Mouse (Mus musculus) NIH3T3 (cell line): ENCODE results near the gene Tbl1x.
A peak's percentile ranks its signal among the peaks of the same experiment; 100 is the strongest.

Experiments used
- DNase-seq: peaks from one replicate; pipeline ENCODE4 v3.0.0-alpha.2; 2012; ENCODE audit warnings: low read depth

Gene Tbl1x

DNA sequence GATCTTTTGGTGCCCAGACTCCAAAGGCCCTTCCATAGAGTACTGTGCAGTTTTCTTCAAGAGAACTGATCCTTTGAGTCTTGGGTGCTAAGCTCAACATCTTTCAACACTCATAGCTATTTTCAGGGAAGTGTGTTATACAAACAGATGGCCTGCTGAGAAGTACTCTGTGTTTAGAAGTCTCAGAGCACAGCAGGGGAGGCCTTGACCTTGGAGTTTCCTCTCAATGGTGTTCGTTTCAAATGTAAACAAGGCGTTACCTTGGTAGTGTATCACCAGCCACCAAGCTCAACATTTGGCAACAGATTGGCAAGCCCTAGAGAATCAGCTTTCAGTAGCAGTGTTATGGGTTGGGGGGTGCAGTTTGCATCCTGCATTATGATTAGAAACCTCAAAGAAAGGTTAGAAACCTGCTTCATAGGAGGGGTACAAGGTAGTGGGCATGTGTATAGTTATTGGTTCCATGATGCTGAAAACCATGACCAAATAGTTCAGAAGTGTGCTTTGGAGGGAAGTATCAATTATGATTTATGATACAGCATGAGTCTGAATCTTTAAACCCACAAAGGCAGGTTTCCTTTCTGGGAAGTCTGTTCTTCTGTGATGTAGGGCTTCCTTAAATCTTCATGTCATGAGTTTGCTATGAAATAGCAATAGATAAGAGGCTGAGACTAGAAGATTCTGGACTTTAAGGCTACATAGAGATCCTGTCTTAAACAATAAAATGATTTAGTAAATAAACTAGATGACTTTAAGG is 98.3 kb downstream of the Tbl1x start:
- DNase-seq = no peak

DNA sequence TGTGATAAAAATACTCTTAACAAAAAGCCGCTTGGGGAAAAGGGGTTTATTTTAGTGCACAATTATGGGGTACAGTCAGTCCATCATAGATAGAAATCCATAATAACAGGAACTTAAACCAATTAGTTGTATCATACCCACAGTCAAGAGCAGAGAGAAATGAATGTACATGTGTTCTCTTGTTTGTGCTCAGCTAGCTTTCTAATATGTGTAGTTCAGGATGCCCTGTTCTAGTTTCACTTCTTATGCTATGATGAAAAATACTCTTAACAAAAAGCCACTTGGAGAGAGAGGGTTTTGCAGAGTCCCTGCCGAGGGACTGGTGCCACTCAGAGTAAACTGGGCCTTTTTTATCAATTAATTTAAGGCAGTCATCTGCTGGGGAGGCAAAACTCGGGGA is 101.1 kb downstream of the Tbl1x start:
- DNase-seq = no peak

DNA sequence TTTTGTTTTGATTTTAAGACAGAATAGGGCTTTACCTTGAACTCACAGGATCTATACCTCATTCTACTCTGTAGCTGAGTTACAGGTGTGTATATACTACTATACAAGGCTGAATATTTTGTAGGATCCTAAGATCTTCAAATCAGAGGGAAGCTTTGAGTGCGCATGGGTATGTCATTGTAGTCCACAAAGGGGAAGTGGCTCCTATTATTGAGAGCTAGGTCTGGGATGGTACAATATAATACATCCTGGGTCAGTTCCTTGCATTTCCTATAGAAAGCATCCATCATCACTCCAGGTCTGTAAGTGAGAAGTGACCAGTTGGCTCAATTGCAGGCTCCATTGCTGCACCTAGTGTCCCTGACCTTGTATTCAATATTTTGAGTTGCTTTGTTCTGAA is 102.2 kb downstream of the Tbl1x start:
- DNase-seq = no peak

DNA sequence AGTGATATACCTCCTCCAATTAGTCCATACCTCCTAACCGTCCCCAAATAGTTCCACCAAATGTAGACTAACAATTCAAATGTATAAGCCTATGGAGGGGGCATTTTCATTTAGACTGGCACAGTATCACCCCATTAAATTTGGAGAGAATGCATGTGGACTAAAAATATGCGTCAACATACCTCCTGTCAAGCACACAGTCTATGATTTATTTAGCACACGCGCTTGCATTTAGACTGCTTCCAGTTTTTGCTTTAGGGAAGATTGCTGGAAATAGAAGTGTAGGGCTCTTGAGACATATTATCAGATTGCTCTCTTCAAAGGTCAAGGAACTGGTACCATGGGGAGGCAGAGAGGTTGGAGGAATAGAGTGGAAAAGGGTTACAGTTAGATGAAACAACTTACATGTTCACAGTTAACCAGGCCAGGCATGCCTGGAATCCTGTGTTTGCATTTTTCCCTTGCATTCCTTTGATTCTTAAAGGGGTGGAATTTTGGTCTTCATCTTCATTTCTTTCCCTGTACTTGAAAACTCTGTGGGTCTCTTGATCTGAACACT is 105.0 kb downstream of the Tbl1x start:
- peak; percentile 24 for DNase-seq

DNA sequence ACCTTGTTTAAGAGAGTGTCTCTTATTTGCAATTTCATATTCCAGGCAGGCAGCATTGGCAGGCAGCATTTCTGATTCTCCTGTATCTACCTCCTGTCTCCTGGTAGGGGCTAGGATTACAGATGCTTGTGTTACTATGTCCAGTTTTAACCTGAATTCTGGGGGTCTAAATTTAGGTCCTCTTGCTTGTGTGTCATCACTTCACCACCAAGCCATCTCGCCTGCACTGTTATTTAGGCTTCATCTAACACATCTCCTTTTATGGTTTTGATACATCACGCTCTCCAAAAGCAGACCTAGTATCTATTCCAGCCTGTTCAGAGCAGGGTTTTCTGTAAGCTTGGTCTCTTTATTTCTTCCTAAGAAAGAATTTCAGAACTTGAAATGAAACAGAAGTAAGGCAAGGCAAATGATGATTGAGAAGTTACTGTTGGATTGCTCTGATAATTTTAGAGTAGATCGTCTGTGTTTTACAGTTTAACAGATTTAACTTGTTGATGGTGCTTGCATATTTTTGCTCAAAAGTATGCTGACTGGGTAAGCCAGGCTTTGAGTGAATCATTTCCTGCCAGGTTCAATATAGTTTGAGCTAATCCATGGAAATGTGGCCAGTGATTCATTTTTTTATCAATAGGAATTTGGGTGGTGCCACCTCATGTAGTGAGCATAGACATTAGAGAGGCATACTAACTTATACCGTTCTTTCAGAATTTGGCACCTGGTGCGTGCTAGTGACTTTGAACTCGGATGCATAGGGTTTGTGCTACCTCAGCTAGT is 106.7 kb downstream of the Tbl1x start:
- peak; percentile 56 for DNase-seq

DNA sequence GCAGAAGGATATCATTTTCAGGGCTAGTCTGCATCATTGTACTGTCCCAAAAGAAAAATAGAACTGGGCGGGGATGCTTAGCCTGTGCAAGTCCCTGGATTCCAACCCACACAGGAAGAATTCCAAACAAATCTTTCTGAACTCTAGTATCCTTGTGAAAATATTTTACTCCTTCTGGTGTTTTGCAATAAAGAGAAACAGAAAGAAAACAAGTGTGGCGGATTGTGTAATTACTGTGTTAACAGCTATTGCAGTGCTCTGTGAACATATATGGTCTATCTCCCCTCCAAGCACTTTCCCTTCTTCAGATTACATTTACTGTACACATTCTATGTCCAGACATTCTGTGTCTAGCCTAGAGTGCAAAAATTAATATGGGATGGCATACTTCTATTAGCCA is 119.6 kb downstream of the Tbl1x start:
- peak; percentile 27 for DNase-seq

DNA sequence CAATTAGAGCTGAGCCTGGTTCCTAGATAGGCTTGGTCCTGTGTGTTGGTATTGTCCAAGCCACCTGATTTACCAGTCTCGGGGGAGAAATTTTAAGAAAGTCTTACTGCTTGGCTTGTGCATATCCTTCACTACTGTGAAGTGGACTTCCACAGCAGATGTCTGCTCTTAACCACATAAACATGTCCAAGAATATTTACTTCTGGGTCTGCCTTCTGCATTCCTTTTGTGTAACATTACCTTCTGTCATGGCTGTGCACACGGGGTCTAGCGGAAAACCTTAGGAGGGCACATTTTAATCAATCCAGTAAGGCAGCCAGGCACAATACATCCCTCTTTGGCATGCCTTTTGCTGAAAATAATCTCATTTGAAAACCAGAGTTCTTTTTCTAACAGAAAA is 125.7 kb downstream of the Tbl1x start:
- DNase-seq = no peak

DNA sequence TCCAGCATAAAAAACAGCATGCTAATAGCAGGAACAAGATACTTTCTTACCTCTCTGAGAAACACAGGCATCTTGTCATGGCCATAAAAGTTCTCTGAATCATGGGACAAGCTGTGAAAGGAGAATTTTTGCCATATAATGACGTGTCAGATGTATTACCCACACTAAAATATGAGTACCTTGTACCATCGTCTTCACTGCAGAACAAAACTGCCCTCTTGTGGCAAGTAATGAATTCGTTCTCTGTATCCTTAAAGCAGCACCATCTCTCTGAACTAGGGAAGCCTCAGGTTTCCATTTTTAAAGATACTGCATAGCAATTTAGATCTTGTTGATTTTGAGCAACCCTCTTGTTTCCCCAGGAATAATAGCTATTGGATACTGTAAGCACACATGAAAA is 127.3 kb downstream of the Tbl1x start:
- peak; percentile 76 for DNase-seq

DNA sequence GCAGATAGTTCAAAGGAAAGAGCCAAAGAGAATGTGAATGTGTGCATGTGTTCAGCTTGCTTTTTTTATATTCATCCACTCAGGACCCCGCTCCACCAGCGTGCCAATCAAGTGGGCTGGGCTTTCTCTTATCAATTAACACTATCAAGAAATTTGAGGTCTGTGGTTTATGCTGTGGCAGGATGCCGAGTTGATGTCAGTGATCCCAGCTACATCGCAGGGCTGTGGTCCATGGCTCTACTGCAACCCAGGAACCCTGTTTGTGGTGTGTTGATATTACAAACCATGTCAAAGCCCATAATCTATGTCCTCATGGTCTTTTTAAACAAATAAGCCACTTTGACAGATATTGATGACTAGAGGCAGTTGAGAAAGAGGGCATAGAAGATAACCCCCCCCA is 129.5 kb downstream of the Tbl1x start:
- no peak for DNase-seq

DNA sequence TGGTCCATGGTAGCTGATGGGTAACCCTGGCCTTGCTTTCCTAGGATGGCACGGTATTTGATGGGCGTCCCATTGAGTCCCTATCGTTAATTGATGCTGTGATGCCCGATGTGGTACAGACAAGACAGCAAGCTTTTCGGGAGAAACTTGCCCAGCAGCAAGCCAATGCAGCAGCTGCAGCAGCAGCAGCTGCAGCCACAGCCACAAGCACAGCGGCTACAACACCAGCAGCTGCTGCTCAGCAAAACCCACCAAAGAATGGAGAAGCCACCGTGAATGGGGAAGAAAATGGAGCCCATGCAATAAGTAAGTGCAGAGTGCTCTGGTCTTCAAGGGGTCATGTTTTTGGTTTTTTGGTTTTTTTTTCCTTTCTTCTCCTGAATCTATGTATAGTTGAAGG is 135.4 kb downstream of the Tbl1x start:
- DNase-seq = no peak

DNA sequence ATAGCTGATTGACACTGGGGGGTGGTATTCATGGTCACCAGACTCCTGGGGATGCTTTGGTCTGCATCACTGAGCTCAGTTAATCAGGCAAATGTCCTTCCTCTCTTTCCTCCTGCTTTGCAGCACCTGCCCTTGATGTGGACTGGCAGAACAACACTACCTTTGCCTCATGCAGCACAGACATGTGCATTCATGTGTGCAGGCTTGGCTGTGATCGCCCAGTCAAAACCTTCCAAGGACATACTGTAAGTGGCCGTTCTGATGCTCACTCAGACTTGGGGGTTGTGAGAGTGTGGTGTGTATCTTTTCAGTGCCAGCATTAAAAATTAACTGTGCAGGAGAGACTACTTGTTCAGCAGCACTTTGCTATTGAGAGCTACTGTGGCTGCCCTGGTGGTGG is 139.4 kb downstream of the Tbl1x start:
- DNase-seq = no peak

DNA sequence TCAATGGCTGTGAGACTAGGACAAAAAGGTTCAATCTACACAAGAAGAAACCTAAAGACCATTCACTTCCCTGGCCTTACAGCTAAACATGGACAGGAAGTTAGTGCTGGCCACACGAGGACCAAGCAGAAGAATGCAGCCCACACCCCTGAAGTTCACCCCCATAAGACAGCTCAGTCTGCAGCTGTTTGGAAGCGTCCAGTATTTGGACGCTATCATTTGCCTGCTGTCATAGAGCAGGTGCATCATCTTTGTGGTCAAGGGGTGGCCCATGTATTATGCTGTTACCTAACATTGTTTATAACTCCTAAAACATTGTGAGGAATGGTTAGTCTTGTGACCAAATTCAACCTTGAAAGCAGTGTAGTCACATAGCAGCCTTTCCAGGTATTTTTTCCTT is 151.2 kb downstream of the Tbl1x start:
- DNase-seq = no peak

DNA sequence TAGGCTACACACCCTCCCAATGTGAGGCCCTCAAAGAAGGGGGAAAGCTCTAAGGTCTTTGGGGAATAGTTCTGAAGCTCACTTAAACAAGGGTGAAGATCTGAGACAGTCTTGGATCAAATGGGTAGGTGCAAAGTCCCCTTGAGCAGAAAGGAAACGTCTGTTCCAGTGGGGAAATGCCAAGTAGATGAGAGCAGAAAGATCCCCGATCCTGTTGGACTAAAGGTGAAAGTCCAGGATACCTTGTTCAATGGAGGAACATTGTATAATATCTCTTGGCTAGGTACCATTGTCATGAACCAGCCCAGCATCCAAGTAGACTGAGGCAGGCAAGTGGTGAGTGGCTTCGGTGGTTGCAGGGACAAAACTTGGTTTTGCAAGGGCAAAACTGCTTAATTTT is 152.5 kb downstream of the Tbl1x start:
- no peak for DNase-seq

DNA sequence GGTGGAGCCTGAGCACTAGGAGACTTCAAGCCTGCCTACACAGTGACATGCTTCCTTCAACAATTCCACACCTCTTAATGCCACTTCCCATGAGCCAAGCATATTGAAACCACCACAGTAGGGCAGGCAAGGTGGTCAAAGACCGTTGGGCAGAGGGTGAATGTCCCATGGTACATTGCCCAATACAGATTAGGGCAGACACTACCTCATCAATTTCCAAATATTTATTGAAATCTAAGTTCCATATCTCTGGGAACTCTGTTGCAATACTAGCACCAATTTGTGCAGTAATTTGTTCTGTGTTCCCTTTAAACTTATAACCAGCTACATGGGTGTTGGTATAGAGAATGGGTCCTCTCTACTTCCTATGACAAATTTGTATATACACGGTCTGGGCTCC is 154.2 kb downstream of the Tbl1x start:
- no peak for DNase-seq

DNA sequence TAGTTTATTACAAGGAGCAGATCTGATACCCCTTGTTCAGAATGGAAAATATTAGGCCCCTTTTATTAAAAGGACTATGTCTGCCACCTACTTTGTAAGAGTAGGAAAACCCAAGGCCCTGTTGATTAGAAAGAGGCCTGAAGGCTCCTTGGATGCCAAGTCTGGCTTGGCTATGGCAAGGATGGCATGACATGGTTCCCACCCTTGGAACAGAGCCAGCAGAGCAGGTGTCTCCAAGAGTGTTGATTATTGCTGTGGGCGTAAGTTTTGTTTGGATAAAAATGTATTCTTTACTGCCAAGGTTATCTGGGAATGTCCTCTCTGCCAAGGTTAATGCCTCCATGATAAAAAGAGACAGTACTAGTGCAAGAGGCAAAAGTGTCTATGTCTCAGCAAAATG is 156.1 kb downstream of the Tbl1x start:
- DNase-seq = no peak

DNA sequence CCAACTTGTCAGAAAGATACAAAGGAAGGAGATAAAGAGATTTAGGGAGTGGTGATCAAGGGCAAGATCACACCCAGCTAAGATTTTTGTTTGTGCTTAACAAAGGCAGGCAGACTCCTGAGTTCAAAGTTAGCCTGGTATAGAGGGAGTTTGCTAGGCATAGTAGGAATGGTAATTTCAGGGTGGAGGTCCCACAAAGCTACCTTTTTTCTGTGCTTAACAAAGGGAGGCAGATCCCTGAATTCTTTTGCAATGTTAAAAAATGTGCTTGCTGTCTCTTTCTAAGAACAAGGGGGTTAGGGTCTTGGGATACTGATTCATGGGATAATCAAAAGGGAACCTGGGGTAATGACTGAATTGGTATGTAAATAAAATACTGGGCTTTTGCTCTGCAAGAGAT is 156.6 kb downstream of the Tbl1x start:
- DNase-seq = no peak

DNA sequence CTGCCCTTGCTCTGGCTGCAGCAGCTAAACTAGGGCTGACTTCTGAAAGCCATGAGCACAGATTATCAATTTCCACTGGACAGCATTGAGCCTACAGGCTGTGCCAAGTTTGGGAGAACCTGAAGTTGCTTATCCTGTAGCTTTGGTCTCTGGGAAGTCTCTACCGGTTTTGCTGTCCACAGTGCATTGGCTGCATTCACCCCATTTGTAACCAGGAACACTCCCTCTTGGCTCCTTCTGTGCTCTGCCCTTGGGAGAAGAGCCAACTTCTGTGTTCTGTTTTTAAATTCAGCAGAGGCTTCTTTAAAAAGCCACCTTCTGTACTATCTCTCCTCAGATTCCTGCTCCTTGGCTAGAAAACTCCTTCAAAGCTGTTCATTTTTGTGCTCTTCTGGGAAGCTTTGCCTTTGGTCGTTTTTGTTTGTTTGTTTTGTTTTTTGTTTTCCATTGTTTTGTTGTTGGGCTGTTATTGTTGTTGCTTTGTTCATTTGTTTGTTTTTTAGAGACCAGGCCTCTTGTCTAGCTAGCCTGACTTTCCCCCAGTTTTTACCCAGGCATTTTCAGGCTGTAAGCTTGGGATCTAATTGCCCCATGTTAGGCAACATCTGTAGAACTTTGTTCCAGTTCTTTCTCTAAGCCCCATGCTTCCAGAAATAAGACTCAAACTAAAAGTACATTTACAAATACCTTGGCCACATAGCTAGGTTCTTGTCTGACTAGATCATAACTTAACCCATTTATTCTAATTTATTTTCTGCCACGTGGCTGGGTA is 159.2 kb downstream of the Tbl1x start:
- DNase-seq = peak; percentile 8
